Mouse (Mus musculus) bone marrow macrophage, adult 2 months (primary cell): ENCODE results near the gene Styxl1.

Source experiments
- CTCF ChIP-seq: IDR thresholded peaks from 2 replicates; pipeline ENCODE4 v1.5.1; 2012; ENCODE audit warnings: low read depth, mild to moderate bottlenecking, low read length, moderate library complexity
- POLR2A ChIP-seq: IDR thresholded peaks from 2 replicates; pipeline ENCODE4 v1.6.1; 2012; ENCODE audit warnings: mild to moderate bottlenecking, low read depth, low read length, borderline replicate concordance

GRCm38 (mm10) chr5:135726641-135727346, 51.4 kb downstream of the Styxl1 start:
- TF ChIP-seq POLR2A (no peak), CTCF (no peak)
